Comparison of ENCODE assay signal across 23 mouse cellular contexts in the genomic region with DNA sequence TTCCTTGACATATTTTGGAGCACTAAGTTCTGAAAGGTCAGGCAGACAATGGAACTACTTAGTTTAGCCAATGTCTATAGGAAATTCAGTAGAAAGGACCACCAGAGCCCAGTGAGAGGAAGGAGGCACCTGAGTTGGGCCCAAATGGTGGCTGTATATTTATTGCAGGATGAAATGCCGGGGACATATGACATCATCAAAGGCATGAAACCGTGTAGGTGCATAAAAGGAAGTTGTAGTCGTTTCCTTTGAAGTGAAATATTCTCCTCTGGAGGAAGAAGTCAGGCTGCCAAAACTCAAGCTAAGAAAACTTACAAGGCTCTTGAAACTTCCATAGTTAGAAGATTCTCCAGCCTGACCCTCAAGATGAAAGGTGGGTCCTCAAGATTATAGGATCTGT.
DNase-seq lines count a peak whose midpoint lies in the region; ATAC-seq and TF ChIP-seq lines count a peak whose summit lies in the region.
"Had no signal": no experiment of that assay in that cellular context is flagged by ENCODE, and none has a peak within 500 bp of the region (broad histone marks: within the 10 kb centered on the region; RNA-seq: fewer than 3 reads in every experiment).

No protein-coding gene starts in this region.

- TF ChIP-seq POLR2A in thymus, adult 2 months (IDR thresholded peaks at IDR 0.05; ENCODE audit: control insufficient read depth, extremely low read depth, insufficient read depth, low read length, poor library complexity), result no peak

- WGBS in thymus, adult 2 months, result 8% methylated on average over 3 of the region's 3 CpGs
- 80% methylated on average over 3 of the region's 3 CpGs for WGBS in midbrain, embryonic 15.5 days

- ATAC-seq in midbrain, embryonic 15.5 days (replicated peaks), result no peak
- ATAC-seq: forebrain, embryonic 15.5 days had no signal

- TF ChIP-seq CTCF in thymus, adult 2 months (IDR thresholded peaks at IDR 0.05; ENCODE audit: borderline replicate concordance, control insufficient read depth, extremely low read depth, insufficient read depth, low read length, poor library complexity), result no peak

- no peak overlapping the region for H3K4me3 ChIP-seq in thymus, adult 2 months (ENCODE audit: control insufficient read depth, insufficient read depth, low read length)
- H3K4me3 ChIP-seq in midbrain, embryonic 15.5 days, result no peak overlapping the region
- H3K4me3 ChIP-seq: embryonic facial prominence, embryonic 10.5 days; embryonic facial prominence, embryonic 13.5 days; erythroblast, embryonic 14.5 days; forebrain, embryonic 12.5 days; forebrain, embryonic 15.5 days; hindbrain, embryonic 12.5 days; hindbrain, embryonic 15.5 days had no signal

- peak; percentile 18 for DNase-seq in thymus, postnatal 0 days (ENCODE audit: low spot score)
- no peak for DNase-seq in thymus, adult 2 months
- peak; percentile 41 for DNase-seq in CD4-positive helper T cell, adult 2 months (ENCODE audit: low read depth, low spot score)
- peak; percentile 15 for DNase-seq in T-cell, adult 2 months (ENCODE audit: low spot score)
- peak; percentile 6 for DNase-seq in splenic B cell, adult 2 months (ENCODE audit: low read depth, low spot score)
- DNase-seq in adrenal gland, postnatal 36 days, result no peak
- DNase-seq: adrenal gland, postnatal 10 days; cerebellum, adult 11-12 months; cerebellum, adult 8-10 months; cerebellum, postnatal 10 days; cerebellum, postnatal 36 days; embryo, embryonic 11 days; gastrocnemius, postnatal 10 days; heart, adult 11 months had no signal

- H3K27me3 ChIP-seq in thymus, adult 2 months (ENCODE audit: control insufficient read depth, insufficient read depth, low read length), result no peaks in the 10 kb centered on the region
- H3K27me3 ChIP-seq in splenic B cell, adult 2 months (ENCODE audit: control insufficient read depth, insufficient read depth, low read length, poor library complexity, severe bottlenecking), result no peaks in the 10 kb centered on the region
- no peaks in the 10 kb centered on the region for H3K27me3 ChIP-seq in midbrain, embryonic 15.5 days (replicated peaks)
- H3K27me3 ChIP-seq: embryonic facial prominence, embryonic 13.5 days; forebrain, embryonic 12.5 days; forebrain, embryonic 15.5 days; hindbrain, embryonic 12.5 days; hindbrain, embryonic 15.5 days had no signal

- no peak overlapping the region for H3K27ac ChIP-seq in thymus, adult 2 months (ENCODE audit: control insufficient read depth, insufficient read depth, low read length)
- H3K27ac ChIP-seq in midbrain, embryonic 15.5 days, result no peak overlapping the region
- H3K27ac ChIP-seq: embryonic facial prominence, embryonic 10.5 days; embryonic facial prominence, embryonic 13.5 days; forebrain, embryonic 12.5 days; forebrain, embryonic 15.5 days; hindbrain, embryonic 12.5 days; hindbrain, embryonic 15.5 days had no signal

- no peak overlapping the region for H3K4me2 ChIP-seq in midbrain, embryonic 15.5 days
- H3K4me2 ChIP-seq: embryonic facial prominence, embryonic 13.5 days; forebrain, embryonic 12.5 days; forebrain, embryonic 15.5 days; heart, embryonic 11.5 days; hindbrain, embryonic 12.5 days; hindbrain, embryonic 15.5 days had no signal

- no peak overlapping the region for H3K9ac ChIP-seq in midbrain, embryonic 15.5 days
- H3K9ac ChIP-seq: embryonic facial prominence, embryonic 13.5 days; forebrain, embryonic 12.5 days; forebrain, embryonic 15.5 days; hindbrain, embryonic 12.5 days; hindbrain, embryonic 15.5 days had no signal

- no peaks in the 10 kb centered on the region for H3K36me3 ChIP-seq in thymus, adult 2 months (ENCODE audit: control insufficient read depth, insufficient read depth, low read length)
- no peaks in the 10 kb centered on the region for H3K36me3 ChIP-seq in splenic B cell, adult 2 months (ENCODE audit: control insufficient read depth, insufficient read depth, low read length, poor library complexity, severe bottlenecking)
- no peaks in the 10 kb centered on the region for H3K36me3 ChIP-seq in midbrain, embryonic 15.5 days (replicated peaks)
- H3K36me3 ChIP-seq: embryonic facial prominence, embryonic 10.5 days; embryonic facial prominence, embryonic 13.5 days; forebrain, embryonic 12.5 days; forebrain, embryonic 15.5 days; hindbrain, embryonic 12.5 days; hindbrain, embryonic 15.5 days had no signal

- no peaks in the 10 kb centered on the region for H3K9me3 ChIP-seq in midbrain, embryonic 15.5 days
- H3K9me3 ChIP-seq: embryonic facial prominence, embryonic 10.5 days; embryonic facial prominence, embryonic 13.5 days; forebrain, embryonic 12.5 days; forebrain, embryonic 15.5 days; hindbrain, embryonic 12.5 days; hindbrain, embryonic 15.5 days had no signal

- peaks cover 2% of the 10 kb centered on the region; the same call in 1 of the 2 replicates for H3K4me1 ChIP-seq in thymus, adult 2 months (replicated peaks; ENCODE audit: control insufficient read depth, insufficient read depth, low read length)
- H3K4me1 ChIP-seq in midbrain, embryonic 15.5 days, result no peaks in the 10 kb centered on the region
- H3K4me1 ChIP-seq: embryonic facial prominence, embryonic 10.5 days; embryonic facial prominence, embryonic 13.5 days; forebrain, embryonic 12.5 days; forebrain, embryonic 15.5 days; hindbrain, embryonic 12.5 days; hindbrain, embryonic 15.5 days had no signal

Comparison
In these comparisons a context has a peak if more than half of its experiments do, and no peak if none do; other contexts are left out.
1. DNase-seq: peak in thymus, postnatal 0 days (single experiment), CD4-positive helper T cell, adult 2 months (single experiment), T-cell, adult 2 months (single experiment) and splenic B cell, adult 2 months (single experiment); none in thymus, adult 2 months (single experiment) and adrenal gland, postnatal 36 days (0 of 2).